Mouse (Mus musculus) cerebellum, adult 18-20 months (tissue): Measurements from ENCODE around the gene Elp5.

ENCODE experiments used
- DNase-seq, 2 experiments: peaks; one replicate each; pipeline ENCODE4 v3.0.0; 2021

Elp5 gene

GRCm38 (mm10) chr11:70014880-70015558 is 32.7 kb upstream of the Elp5 start, which contains the start of gene Acadvl:
Acadvl (minus strand) TSS chr11:70015411.
- DNase-seq, result peak; percentile 92 to 95

- no peak for DNase-seq
Observed at GRCm38 (mm10) chr11:70014051-70014450, 31.7 kb upstream of the Elp5 start.

GRCm38 (mm10) chr11:70013408-70013807 is 31.1 kb upstream of the Elp5 start:
- no peak for DNase-seq

GRCm38 (mm10) chr11:70012931-70013330 is 30.6 kb upstream of the Elp5 start:
- DNase-seq, result no peak

- DNase-seq, result no peak
Observed at GRCm38 (mm10) chr11:70010961-70011360, 28.6 kb upstream of the Elp5 start.

- no peak for DNase-seq
Observed at GRCm38 (mm10) chr11:70010548-70010947, 28.2 kb upstream of the Elp5 start.

GRCm38 (mm10) chr11:70010033-70010432 is 27.7 kb upstream of the Elp5 start:
- no peak for DNase-seq

- DNase-seq, result no peak
Observed at GRCm38 (mm10) chr11:70005521-70005920, 23.2 kb upstream of the Elp5 start.

- DNase-seq, result no peak
Observed at GRCm38 (mm10) chr11:70002471-70002870, 20.2 kb upstream of the Elp5 start.

- DNase-seq, result no peak
Observed at GRCm38 (mm10) chr11:70001865-70002264, 19.5 kb upstream of the Elp5 start.

GRCm38 (mm10) chr11:70001159-70001558 is 18.8 kb upstream of the Elp5 start:
- no peak for DNase-seq

- peak; percentile 85 to 92 for DNase-seq
Observed at GRCm38 (mm10) chr11:70000396-70000898, 18.1 kb upstream of the Elp5 start, which contains the start of gene Dvl2. Dvl2 (plus strand) TSS chr11:70000595.

GRCm38 (mm10) chr11:69999666-70000065 is 17.3 kb upstream of the Elp5 start:
- DNase-seq, result no peak

GRCm38 (mm10) chr11:69998567-69999491 is 16.5 kb upstream of the Elp5 start:
- DNase-seq, result peak in 1 of 2 experiments; percentile 43

GRCm38 (mm10) chr11:69997070-69997509 is 14.8 kb upstream of the Elp5 start:
- DNase-seq, result peak; percentile 75 to 84

GRCm38 (mm10) chr11:69996161-69997061 is 14.1 kb upstream of the Elp5 start:
- peak in 1 of 2 experiments; percentile 61 for DNase-seq

GRCm38 (mm10) chr11:69995391-69995960 is 13.2 kb upstream of the Elp5 start, which contains the start of gene Phf23:
Phf23 (plus strand) TSS chr11:69995777.
- DNase-seq, result peak; percentile 94 to 99

GRCm38 (mm10) chr11:69994401-69995090 is 12.2 kb upstream of the Elp5 start:
- no peak for DNase-seq

GRCm38 (mm10) chr11:69992932-69993331 is 10.6 kb upstream of the Elp5 start:
- DNase-seq, result no peak

- DNase-seq, result peak in 1 of 2 experiments; percentile 26
Observed at GRCm38 (mm10) chr11:69992396-69992795, 10.1 kb upstream of the Elp5 start.

GRCm38 (mm10) chr11:69991711-69992110 is 9.4 kb upstream of the Elp5 start:
- no peak for DNase-seq
